Mouse (Mus musculus) kidney, adult 2 months (tissue): ENCODE measurements around the gene Fam163b. TPM values are rescaled to one million over a fixed set of nuclear protein-coding genes. Genes with fewer than 3 reads are reported as not detected.

Experiments
- DNase-seq: peaks from one replicate; pipeline ENCODE4 v3.0.0; 2021
- H3K27ac ChIP-seq: fragments of 200-500 bp; 2 replicates; pipeline ENCODE4 v1.5.1; 2012; ENCODE audit warnings: low read depth, low read length, control low read depth, inconsistent platforms; ENCODE audit not compliant: insufficient read depth
- H3K27me3 ChIP-seq: fragments of 200-500 bp; replicated peaks from 2 replicates; pipeline ENCODE4 v1.6.1; 2012; ENCODE audit warnings: mild to moderate bottlenecking, moderate library complexity, low read length, inconsistent platforms; ENCODE audit not compliant: control insufficient read depth, insufficient read depth
- H3K36me3 ChIP-seq: fragments of 200-500 bp; 2 replicates; pipeline ENCODE4 v1.6.1; 2012; ENCODE audit warnings: mild to moderate bottlenecking, moderate library complexity, low read length, inconsistent platforms; ENCODE audit not compliant: control insufficient read depth, insufficient read depth
- H3K4me1 ChIP-seq: fragments of 200-500 bp; 2 replicates; pipeline ENCODE4 v1.6.1; 2011; ENCODE audit warnings: low read length; ENCODE audit not compliant: control insufficient read depth, insufficient read depth
- H3K4me3 ChIP-seq: fragments of 200-500 bp; 2 replicates; pipeline ENCODE4 v1.5.1; 2011; ENCODE audit warnings: mild to moderate bottlenecking, low read depth, low read length, control low read depth; ENCODE audit not compliant: insufficient read depth
- CTCF ChIP-seq: fragments of 200-500 bp; conservative IDR thresholded peaks from 2 replicates; pipeline ENCODE4 v1.5.1; 2011; ENCODE audit warnings: low read depth, mild to moderate bottlenecking, control low read depth, low read length, moderate library complexity, mixed read lengths; ENCODE audit not compliant: insufficient read depth, insufficient read length
- POLR2A ChIP-seq: fragments of 200-500 bp; IDR thresholded peaks from one replicate; pipeline ENCODE4 v1.6.1; 2011; ENCODE audit warnings: low read depth, low read length, control low read depth
- WGBS: fragments of 180-500 bp; shearing (Covaris S2); methylation state at CpG from one replicate; pipeline ENCODE4 v1.1.7; 2018; 5-methylcytosine and 5-hydroxymethylcytosine counted together
- polyA plus RNA-seq: library from polyadenylated mRNA; depleted of rRNA; stranded (reverse); fragments of >200 nt; gene quantifications from 2 replicates; pipeline ENCODE4 v1.2.3, GENCODE M21; 2012; rRNA removed

Fam163b gene
- polyA plus RNA-seq, result 0.38 and 0.42 TPM in 2 replicates

DNA sequence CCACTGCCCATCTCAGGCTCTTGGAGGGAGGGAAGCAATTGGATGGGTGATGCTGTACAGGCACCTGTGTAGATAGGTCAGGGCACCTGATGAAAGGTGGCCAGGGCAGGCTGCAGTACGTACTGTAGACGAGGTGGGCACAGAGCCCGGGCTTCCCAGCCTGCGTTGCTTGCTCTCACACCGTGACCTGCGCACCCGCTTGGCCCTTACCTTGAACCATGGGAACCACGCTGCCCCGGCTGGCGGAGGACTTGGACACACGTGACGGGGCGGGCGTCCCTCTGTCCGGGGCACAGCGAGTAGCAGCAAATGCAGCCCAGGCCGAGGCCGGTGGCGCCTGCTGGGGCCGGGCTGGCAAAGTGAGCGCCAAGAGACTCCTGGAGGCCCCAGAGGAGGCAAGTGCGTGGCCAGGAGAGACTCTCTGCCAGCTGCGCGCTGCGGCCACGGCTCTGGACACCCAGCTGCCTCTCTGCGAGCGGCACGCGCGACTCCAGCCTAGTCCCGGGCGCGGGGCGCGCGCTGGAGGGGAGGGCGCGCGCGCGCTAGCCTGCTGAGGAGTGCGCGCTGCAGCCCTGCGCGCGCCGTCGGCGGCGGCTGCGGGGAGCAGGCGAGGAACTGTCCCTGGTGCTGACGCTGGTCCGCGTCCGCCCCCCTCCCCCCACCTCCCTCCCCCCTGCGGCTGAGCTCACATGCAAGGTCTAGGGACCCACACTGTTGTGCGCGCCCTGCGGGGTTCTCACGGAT is at the start of gene Fam163b:
Gene Fam163b, minus strand, starts transcription at position 542 of the 744 bp plus-strand sequence.
- H3K4me3 ChIP-seq, result no peak within 1 kb of the TSS
- H3K4me1 ChIP-seq, result no peaks in the 10 kb centered on the region
- no peak within 1 kb of the TSS for H3K27ac ChIP-seq
- TF ChIP-seq CTCF, result no peak
- no peak for TF ChIP-seq POLR2A
- WGBS, result 2% methylated on average over 45 of the region's 62 CpGs
- no peaks in the 10 kb centered on the region for H3K27me3 ChIP-seq
- no peaks in the 10 kb centered on the region for H3K36me3 ChIP-seq
- DNase-seq, result peak; percentile 22

DNA sequence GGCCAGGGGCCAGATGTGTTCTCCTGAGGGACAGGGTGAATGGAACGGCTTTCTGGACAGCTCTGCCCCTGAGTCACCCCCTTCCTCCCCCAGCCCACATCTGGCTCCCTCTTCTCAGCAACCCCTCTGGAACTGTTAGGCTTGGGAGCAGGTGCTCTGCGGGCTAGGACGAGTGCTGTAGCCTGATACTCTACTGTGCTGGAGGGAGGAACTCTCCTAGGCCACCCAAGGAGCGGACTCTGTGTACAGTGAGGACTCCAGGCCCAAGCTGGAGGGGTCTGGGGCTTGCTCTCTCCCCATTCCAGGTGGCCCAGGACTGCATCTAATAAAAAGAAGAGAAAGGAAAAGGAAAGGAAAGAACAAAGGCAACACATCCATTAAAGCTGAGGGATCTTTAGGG is 47.7 kb upstream of the Fam163b start:
- H3K36me3 ChIP-seq, result no peaks in the 10 kb centered on the region
- H3K27ac ChIP-seq, result no peak overlapping the region
- WGBS, result 64% methylated on average over 4 of the region's 4 CpGs
- no peaks in the 10 kb centered on the region for H3K4me1 ChIP-seq
- no peak overlapping the region for H3K4me3 ChIP-seq
- no peaks in the 10 kb centered on the region for H3K27me3 ChIP-seq
- DNase-seq, result no peak
- TF ChIP-seq CTCF, result no peak
- TF ChIP-seq POLR2A, result no peak

DNA sequence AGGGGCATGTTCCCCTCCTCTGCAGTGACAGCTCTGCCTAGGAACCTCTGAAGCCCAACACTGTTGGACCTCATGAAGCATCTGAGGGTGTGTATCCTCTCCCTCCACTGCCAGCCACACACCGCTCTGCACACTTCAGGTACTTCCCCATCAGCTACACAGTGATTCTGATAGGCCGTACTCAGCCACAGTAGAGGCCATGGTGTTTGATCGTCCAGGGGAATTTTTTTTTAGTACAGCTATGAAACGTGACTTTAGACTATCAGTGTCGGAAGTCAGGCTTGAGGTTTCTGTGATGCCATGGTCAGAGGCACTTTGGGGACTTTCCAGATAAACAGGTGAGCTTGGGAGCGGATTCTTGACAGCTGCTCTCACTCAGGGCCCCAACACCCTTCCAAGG is 45.2 kb upstream of the Fam163b start:
- Histone ChIP-seq H3K27me3 (no peaks in the 10 kb centered on the region), H3K36me3 (no peaks in the 10 kb centered on the region), H3K27ac (no peak overlapping the region), H3K4me1 (no peaks in the 10 kb centered on the region), H3K4me3 (no peak overlapping the region)
- 73% methylated on average over 6 of the region's 6 CpGs for WGBS
- DNase-seq, result no peak
- TF ChIP-seq POLR2A (no peak), CTCF (no peak)

DNA sequence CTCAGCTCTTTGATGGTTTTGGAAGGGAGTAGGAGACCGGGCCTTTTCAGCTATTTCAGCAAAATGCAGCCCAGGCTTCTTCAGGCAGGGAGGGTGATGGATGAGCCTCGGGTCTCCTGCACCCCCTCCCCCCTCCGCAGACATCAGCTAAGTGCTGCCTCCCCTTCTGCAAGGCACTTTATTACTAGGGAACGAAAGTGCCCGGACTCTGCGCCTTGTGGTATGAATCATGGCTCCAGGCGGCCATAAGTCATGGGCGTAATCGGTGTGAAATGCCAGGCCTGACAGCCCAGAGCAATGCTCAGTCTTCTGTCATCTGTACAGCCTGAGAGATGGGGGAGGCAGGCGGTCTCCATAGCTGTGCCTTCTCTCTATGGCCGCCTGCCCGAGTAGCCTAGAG is 41.4 kb upstream of the Fam163b start:
- Histone ChIP-seq H3K4me3 (no peak overlapping the region), H3K27ac (no peak overlapping the region), H3K36me3 (no peaks in the 10 kb centered on the region), H3K27me3 (no peaks in the 10 kb centered on the region), H3K4me1 (no peaks in the 10 kb centered on the region)
- TF ChIP-seq CTCF (no peak), POLR2A (no peak)
- DNase-seq, result no peak
- 45% methylated on average over 12 of the region's 12 CpGs for WGBS

DNA sequence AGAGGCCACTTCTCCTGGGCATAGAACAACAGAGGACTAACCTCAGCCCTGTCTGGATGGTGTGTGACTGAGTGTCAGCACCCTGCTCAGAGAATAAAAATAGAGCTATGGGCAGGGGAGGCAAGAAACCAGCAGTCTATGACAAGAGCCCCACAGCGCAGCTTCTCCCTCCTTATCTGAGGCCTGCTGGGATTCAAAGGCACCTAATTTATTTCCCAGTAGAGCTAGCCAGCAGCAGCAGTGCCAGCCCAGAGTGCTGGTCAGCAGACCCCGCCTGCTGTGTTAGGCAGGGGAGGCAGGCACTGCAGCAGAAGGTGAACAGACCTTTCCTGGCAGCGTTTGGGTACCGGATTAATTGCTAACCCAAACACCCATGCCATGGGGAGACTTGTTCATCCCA is 39.6 kb upstream of the Fam163b start:
- Histone ChIP-seq H3K36me3 (no peaks in the 10 kb centered on the region), H3K27me3 (no peaks in the 10 kb centered on the region), H3K4me1 (no peaks in the 10 kb centered on the region), H3K4me3 (no peak overlapping the region), H3K27ac (no peak overlapping the region)
- no peak for DNase-seq
- WGBS, result 51% methylated on average over 4 of the region's 4 CpGs
- TF ChIP-seq POLR2A (no peak), CTCF (no peak)

DNA sequence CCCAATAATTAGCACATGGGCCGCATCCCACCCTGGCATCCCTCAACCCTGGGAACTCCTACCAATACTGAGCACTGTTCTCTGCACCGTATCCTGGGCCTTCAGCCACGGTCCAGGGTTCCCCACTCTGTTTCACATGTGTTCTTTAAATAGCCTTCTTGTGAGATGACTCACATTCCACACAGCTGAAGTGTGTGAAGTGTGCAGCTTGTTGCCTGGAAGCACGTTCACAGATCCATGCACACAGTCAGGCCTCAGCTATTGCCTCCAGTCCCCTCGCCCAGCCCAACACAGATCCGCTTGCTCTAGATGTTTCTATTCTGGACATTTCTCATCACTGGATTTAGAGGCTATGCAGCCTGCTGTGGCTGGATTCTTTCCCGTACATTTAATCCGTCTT is 36.8 kb upstream of the Fam163b start:
- 71% methylated on average over 8 of the region's 8 CpGs for WGBS
- no peaks in the 10 kb centered on the region for H3K4me1 ChIP-seq
- no peak overlapping the region for H3K4me3 ChIP-seq
- TF ChIP-seq POLR2A (no peak), CTCF (no peak)
- H3K36me3 ChIP-seq, result no peaks in the 10 kb centered on the region
- DNase-seq, result no peak
- no peak overlapping the region for H3K27ac ChIP-seq
- no peaks in the 10 kb centered on the region for H3K27me3 ChIP-seq

DNA sequence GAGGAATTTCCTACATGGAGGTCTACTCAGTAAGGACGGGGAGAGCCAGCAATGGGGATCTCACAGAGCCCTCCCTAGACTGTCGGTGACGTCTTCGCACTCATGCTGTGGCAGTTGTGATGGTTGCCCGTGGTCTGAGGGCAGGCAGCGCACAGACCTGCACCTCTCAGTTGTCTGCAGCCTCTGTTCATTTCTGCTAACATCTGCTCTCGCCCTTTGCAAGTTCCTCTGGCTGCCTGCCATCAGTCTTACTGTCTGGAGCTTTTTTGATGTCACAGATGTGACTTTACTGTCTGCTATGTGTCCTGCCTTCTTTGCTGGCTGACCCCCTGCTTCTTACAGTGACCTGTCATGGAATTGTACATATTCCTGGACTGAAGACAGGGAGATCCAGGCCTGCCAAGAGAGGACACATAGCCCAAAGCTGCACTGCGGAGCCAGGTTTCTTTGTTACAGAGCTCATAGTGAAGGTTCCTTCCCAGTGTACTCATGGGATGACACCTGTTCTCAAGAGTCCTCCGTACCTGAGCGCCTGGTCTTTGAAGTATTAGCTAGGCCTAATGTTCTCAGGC is 33.5 kb upstream of the Fam163b start:
- Histone ChIP-seq H3K4me1 (no peaks in the 10 kb centered on the region), H3K27ac (no peak overlapping the region), H3K36me3 (no peaks in the 10 kb centered on the region), H3K4me3 (no peak overlapping the region), H3K27me3 (no peaks in the 10 kb centered on the region)
- DNase-seq, result no peak
- WGBS, result 78% methylated on average over 10 of the region's 10 CpGs
- TF ChIP-seq CTCF, result no peak
- no peak for TF ChIP-seq POLR2A

DNA sequence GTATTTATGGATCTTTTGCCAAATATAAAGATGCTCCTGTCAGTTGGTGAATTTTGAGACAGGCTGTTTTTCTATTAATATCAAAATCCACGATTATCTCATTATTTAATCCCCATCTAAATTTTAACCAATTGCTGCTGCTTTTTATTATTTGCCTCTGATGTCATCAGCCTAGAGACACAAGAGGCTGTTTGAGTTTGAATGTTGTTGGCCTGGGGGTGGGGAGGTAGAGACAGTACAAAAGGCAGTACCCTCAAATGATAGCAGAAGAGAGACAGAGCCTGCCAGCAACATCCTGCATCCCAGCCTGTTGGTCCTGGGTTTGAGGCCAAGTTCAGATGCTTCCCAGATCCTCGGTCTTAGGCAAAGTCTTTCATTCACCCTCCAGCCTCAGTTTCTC is 32.0 kb upstream of the Fam163b start:
- Histone ChIP-seq H3K4me3 (no peak overlapping the region), H3K27me3 (no peaks in the 10 kb centered on the region), H3K36me3 (no peaks in the 10 kb centered on the region), H3K4me1 (no peaks in the 10 kb centered on the region), H3K27ac (no peak overlapping the region)
- no peak for DNase-seq
- TF ChIP-seq POLR2A (no peak), CTCF (no peak)
- WGBS, result 80% methylated on average over 2 of the region's 2 CpGs
